Mouse (Mus musculus): ENCODE measurements around the gene Chtop. TPM values are rescaled to one million over a fixed set of nuclear protein-coding genes. Genes with fewer than 3 reads are reported as not detected.

Chtop gene
- total RNA-seq (2023): 211 TPM

DNA sequence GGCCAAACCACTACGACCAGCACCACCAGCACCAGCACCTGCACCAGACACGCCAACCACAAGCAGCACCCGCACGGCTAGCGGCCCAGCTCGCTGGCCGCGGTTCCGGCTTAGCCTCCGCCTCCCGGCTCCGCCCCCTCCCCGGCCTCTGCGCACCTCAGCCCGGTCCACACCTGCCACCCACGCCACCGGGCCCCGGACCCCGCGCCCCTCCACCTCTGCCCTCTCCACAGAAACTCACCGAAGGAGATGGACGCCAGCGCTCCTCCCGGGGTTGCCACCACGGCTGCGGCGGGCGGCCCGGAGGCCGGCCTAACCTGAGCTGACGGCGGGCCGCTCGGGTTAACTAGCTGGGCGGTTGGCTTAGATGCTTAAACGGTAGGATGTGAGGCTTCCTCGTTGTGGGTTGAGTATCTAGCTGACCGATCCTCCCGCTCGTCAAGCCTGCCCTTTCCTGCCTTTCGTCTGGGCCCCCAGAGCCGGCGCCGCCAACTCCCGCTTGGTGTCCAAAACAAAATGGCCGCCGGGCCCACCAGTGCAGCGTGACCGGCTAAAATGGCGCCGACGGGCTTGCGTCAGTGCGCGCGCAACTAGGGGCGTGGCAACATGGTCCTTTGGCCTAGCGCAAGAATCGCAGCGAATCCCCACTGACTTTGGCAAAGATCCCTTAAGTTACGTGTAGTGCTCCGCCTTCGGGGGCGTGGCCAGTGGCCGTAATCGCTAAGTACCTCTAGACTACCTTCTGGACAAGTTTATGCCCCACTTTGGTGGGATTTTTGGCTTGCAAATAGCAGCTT lies at the start of gene Chtop:
TSS of gene Chtop (minus strand) at position 549 of the 797 bp plus-strand sequence.

DNA sequence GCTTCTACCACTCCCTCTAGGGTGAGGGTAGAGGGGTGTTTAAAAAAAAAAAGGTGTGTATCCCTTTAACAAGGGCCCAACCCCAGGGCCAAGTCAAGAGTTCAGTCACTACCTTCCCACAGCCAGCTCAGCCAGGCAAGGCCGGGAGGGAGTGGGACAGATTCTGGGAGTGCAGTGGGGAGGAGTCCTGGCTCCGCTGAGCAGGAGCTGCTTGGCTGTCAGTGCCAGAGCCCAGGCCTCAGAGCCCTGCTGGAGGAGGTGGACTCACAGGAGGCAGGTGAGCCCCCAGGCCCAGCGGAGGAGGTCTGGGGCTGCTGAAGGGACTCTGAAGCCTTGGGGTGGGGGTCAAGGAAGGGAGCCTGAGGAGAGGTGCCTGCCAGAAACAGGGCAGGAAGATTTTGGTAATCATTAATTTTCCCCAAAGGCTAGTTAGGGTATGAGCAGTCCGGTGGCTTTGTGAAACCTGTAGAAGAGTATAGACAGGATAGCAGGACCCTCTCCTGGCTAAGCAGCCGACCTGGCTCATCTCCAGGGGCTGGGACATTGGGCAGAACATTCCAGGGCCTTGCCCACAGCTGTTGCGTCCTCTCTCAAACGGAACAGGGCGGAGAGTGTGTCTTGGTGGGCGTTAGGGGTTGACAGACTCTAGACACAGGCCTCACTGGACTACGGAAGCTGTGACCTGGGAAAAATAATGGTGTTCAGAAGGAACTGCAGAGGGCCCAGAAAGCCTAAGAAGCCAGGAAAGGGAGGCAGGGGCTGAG lies 28.0 kb upstream of the Chtop start, which contains the start of gene S100a16:
TSS of gene S100a16 (plus strand) at position 114 of the 764 bp plus-strand sequence.

DNA sequence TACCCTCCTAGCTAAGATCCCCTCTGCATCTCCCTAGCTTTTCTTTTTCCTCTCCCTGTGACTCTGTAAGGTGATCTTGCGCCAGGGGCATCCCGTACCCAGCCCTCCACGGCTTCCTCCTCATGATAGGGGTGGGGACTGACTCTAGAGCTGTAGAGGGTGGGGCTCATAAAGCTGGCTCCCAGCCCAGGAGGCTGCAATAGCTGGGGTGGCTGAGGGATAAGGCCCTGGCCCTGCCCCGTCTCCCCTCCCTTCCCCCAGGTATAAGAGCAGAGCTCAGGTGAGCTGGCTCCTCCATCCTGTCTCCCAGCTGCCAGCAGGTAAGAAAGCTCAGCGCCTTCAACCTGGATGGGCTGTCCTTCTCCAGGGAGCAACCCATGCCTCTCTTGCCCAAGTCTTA lies 17.3 kb upstream of the Chtop start, which contains the start of gene S100a14:
TSS of gene S100a14 (plus strand) at position 277 of the 400 bp plus-strand sequence.

DNA sequence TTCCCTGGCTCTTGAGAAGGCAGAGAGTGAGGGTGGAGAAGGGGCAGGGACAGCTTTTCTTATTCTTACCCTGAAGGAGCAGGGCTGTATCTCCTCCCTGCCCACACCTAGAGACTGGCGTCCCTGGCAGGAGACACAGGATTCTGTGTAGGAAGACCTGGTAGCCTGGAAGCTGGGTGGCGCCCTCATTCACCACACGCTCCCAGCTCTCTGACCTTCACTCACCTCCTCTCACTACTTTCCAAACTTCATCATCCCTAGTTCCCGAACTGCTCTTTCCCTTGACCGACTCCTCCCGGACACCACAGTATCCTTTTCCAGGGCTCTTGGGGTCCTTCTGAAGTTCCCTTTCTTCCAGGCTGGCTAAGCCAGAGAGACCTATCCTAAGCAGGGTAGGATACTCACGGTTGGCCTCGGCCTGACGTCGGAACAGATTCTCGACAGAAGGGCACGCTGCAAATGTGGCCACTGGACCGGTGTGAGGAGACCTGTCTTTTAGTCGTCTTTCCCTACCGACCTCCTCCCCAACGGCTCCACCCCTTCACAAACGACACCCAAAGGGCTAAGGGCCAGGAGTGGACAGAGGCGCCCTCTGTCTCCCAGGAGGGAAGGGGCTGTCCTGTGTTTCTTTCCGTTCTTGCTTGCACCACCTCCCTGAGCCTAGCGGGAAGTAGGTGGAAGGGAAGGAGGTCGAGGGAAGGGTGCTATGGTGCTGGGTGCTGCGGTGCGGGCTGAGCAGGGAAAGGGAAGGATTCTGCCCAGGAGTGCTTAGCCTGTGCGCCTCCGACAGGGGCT lies 4.7 kb upstream of the Chtop start, which contains the start of the genes S100a1 and S100a13:
TSS of gene S100a1 (minus strand) at position 597 of the 795 bp plus-strand sequence.
TSS of gene S100a13 (plus strand) at position 640 of the 795 bp plus-strand sequence.

DNA sequence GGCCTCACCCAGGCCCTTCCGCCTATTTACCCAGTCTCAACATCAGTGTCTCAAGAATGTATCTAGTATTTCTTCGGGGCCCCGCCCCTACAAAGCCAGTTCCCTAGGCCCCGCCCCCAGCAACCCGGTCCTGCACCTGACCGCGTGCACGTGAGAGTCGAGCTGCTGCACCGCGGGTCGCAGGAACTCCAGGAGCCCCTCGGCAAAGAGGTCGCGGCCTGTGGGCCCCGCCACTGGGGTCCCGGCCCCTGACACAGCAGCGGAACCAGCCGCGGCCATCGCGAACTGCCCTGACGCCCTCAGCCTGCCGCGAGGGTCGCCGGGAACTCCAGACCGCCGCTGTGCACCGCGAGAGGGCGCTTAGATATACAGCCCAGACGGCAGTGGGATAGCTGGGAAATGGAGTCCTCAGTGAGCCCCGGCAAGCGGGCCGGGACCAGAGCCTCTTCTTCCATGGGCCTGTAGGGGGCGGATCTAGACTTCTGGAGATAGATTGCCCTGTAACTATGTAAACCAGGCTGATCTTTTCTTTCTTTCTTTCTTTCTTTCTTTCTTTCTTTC lies 18.5 kb downstream of the Chtop start, which contains the start of gene Snapin:
TSS of gene Snapin (minus strand) at position 338 of the 561 bp plus-strand sequence.

DNA sequence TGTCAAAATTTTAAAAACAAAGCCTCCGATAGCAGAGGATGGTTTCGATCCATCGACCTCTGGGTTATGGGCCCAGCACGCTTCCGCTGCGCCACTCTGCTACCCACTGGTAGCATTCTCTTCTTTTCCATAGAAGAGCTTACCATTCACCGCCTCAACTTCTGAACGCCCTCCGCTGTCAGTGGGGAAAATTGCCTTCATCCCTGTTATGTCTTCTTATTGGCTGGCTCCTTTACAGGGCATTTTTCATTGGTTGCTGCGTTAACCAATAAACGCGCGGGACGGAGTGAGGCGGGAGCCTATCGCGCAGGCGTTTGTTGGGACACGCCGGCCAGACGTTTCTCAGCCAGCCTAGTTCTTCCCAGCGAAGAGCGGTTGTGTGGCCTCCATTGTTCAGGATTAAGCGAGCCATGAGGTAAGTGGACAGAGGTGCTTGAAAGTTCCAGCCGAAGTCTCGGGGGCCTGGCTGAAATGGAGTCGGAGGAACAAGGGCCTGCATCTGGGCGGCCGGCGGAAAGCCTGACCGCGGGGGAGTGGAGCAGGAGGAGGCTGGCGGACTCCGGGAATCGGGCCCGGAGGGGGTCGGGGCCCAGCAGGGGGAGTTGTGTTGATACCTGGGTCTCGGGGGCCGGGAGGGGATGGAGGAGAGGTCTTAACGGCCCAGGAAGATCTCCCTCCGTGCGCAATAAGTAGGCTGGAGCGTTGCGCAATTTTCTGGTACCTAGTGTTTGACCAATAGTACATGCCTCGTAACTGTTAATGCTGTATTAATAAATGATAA lies 33.3 kb downstream of the Chtop start, which contains the start of gene Ilf2:
TSS of gene Ilf2 (plus strand) at position 296 of the 781 bp plus-strand sequence.

DNA sequence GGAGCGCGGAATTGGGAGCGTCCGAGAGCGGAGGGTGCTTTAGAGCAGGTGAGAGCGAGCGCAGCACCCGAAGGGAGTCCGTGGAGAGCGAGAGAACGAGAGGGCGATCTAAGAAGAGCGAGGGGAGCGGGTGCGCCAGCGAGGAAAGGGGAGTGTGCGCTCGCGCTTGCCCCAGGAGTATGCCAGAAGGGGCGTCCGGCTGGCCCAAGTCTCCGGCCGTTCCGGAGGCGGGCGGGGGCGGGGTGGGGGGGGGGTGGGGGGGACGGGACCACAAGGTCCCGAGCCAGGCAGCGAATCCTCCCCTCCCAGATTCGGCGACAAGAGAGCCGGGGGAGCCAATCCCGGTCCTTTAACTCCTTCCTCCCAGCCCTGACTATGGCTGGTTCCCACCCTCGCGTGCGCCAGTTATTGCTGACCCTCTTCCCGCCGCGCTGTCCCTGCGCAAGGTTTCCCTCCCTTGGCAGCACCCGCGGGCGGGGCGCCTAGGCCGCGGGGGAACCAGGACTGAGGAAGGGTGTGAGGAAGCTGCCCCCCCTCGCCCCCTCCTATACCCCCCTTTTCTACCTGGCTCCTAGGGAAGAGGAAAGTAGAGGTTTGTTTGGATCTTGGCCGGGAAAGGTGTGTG lies 43.5 kb downstream of the Chtop start, which contains the start of gene Npr1:
TSS of gene Npr1 (minus strand) at position 181 of the 625 bp plus-strand sequence.

Other genes starting within 250 kb of the Chtop start
- 67.2 TPM for gene Dennd4b, start 244.3 kb downstream of the Chtop start, total RNA-seq (2023)
- gene Gatad2b, start 216.3 kb downstream of the Chtop start, total RNA-seq (2023): 122 TPM
- gene Slc27a3, start 119.6 kb downstream of the Chtop start, total RNA-seq (2023): 1.3 TPM
- 52.6 TPM for gene Ints3, start 75.9 kb downstream of the Chtop start, total RNA-seq (2023)
- 1.6 TPM for gene Npr1, start 43.6 kb downstream of the Chtop start, total RNA-seq (2023)
- gene Ilf2, start 33.4 kb downstream of the Chtop start, total RNA-seq (2023): 84.0 TPM
- gene Snapin, start 18.5 kb downstream of the Chtop start, total RNA-seq (2023): 42.1 TPM
- gene S100a1, start 4.9 kb upstream of the Chtop start, total RNA-seq (2023): 2.2 TPM
- 37.8 TPM for gene S100a13, start 4.9 kb upstream of the Chtop start, total RNA-seq (2023)
- gene S100a14, start 17.4 kb upstream of the Chtop start, total RNA-seq (2023): 1.2 TPM
- gene S100a16, start 27.8 kb upstream of the Chtop start, total RNA-seq (2023): 0.71 TPM
- not detected for gene S100a3, start 51.1 kb upstream of the Chtop start, total RNA-seq (2023)
- not detected for gene S100a2, start 80.7 kb upstream of the Chtop start, total RNA-seq (2023)
- gene Gm42674, start 92.4 kb upstream of the Chtop start, total RNA-seq (2023): not detected
- 16.8 TPM for gene S100a4, start 94.3 kb upstream of the Chtop start, total RNA-seq (2023)
- not detected for gene S100a5, start 99.0 kb upstream of the Chtop start, total RNA-seq (2023)
- gene S100a6, start 103.4 kb upstream of the Chtop start, total RNA-seq (2023): 14.4 TPM
- not detected for gene S100a7a, start 144.5 kb upstream of the Chtop start, total RNA-seq (2023)
- gene S100a8, start 159.5 kb upstream of the Chtop start, total RNA-seq (2023): 19.6 TPM
- gene S100a9, start 186.2 kb upstream of the Chtop start, total RNA-seq (2023): 18.9 TPM
- not detected for gene Pglyrp4, start 217.4 kb upstream of the Chtop start, total RNA-seq (2023)